Mouse (Mus musculus) monocyte, adult 5-6 weeks (primary cell): ENCODE measurements at regions not wholly inside any gene's neighbourhood (a gene's known extent, or its start where the extent isn't known, plus 50 kb on each side); places are given as distances from the start of the nearest gene placed in this dataset.

Source experiments
- ATAC-seq: fragments of 153-309, 156-312 bp; replicated peaks from 2 replicates; pipeline ENCODE4 v1.8.0; 2017; ENCODE audit warnings: mild to moderate bottlenecking; ENCODE audit not compliant: low TSS enrichment, insufficient number of reproducible peaks, severe bottlenecking, poor library complexity, low FRiP score

GRCm38 (mm10) chr7:145107575-145108170 lies 100.2 kb downstream of the 1810010D01Rik start:
- ATAC-seq = no peak

GRCm38 (mm10) chr7:145106494-145106849 lies 101.4 kb downstream of the 1810010D01Rik start:
- ATAC-seq = no peak

GRCm38 (mm10) chr7:145105831-145106493 lies 102.0 kb downstream of the 1810010D01Rik start:
- no peak for ATAC-seq

GRCm38 (mm10) chr7:145102692-145103091 lies 105.2 kb downstream of the 1810010D01Rik start:
- no peak for ATAC-seq

DNA sequence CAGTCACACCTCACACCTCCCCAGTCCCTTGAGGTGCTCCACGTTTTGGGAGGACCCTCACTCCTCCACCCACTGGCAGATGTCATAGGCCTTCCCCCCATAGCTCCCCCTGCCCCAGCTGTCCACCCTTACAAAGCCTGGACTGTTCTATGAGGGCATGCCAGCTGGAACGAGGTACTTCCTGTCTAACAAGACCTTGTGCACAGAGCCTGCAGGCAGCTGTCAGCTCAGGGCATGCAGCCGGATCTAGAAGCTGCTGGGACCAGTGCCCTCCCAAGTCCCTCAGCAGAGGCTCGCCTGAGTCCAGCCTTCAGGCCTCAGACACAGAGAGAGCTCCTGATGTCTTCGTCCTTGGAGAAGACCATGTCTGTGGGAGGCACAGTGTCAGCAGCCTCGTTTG lies 105.7 kb downstream of the 1810010D01Rik start:
- no peak for ATAC-seq

GRCm38 (mm10) chr7:145098335-145098734 lies 109.6 kb downstream of the 1810010D01Rik start:
- peak; percentile 41; the same call in 1 of the 2 replicates for ATAC-seq

DNA sequence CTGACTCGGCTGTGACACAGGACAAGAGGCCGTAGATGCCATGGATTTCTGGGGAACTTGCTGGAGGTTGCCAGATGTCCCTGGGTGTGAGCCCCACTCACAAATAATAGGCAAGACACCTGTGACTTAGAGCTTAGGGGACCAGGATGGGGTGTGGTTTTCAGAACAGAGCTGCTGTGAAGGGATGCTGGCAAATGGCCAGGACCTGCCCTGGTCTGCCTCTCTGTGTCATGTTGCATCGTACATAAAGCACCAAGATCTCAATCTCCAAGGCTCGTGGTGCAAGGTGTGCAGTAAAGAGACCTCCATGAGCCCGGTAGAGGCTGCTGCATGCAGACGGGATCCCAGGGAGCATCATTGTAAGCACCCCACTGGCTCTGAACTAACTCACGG lies 113.8 kb downstream of the 1810010D01Rik start:
- no peak for ATAC-seq

DNA sequence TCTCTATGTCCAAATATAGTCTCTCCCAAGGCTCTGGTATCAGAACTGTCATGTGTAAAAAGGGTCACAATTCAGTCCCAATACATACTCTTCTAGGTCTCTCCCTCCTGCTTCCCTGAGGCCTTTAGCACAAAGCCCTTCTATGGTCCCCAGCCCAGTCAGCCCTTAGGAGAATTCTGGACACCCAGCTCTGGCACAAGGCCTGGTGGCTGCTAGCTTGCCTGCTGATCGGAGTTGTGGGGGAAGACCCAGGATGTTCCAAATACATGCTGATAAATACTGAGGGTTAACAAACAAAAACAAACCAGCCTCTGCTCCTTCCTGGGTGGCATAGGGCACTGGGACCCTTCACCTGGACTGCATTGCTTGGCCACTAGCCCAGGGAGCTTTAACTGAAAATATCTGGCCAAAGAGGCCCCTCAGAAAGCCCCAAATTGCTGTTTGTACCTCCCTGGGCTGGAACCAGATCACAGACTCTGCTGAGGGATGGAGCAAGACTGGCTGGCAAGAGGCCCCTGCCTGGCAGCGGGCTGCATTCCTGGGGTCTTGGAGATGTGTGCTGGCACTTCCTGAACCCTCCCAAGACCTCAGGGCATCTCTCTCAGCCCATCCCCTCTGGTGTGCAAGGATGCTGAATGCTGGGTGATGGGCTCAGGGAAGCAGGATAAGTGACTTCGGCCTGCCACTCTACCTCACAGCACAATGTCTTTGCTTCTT lies 114.3 kb downstream of the 1810010D01Rik start:
- ATAC-seq = no peak

DNA sequence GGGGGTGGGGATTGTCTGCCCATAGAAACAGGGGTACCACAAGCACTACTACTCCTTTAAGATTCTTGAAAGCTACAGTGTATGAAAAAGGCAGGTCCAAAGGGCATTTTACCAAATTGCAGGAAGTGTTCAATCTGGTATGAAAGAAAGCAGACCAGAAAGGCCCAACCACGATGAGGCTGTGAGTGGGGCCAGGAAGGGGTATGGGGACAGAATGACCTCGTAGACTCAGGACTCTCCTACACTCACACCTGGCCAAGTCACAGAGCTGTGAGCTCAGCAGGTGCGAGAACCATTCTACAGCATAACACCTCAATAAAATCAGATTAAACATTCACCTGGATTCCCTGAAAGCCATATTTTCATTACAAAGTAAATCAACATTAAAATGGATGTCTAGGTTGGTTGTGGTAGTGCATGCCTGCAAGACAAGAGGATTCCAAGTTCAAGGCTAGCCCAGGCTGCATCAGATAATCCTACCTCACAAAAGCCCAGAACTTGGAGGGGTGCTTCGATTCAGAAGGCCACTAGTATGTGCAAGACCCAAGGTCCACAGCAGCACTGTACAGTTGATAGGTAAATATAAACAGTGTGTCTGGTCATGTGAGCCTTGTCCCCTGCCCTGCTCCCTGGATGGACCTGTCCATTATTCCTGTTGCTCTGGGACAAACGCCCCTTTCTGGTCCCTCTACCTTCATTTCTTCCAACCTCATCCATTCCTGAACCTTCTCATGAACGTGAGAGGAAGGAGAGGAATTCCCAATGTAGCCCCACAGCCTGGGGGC lies 115.3 kb downstream of the 1810010D01Rik start:
- ATAC-seq = no peak

GRCm38 (mm10) chr7:145090849-145091248 lies 117.1 kb downstream of the 1810010D01Rik start:
- no peak for ATAC-seq

DNA sequence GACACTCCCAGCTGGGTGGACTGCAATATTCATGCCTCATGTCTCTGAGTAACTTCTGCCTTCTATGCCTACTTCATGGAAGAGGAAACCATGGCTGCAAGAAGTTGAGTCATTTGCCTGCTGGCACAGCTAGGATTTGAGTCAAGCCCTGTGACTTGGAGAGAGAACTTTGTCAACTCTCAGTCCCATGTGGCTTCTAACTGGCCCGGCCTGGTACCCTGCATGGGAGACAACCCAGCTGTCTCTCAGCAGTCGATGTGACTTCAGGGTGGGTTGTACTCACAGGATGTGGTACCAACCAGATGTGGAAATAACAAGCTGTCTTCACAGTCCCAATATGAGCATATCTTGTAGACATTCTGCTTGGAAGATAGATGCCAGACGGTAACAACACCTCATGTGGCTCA lies 118.6 kb downstream of the 1810010D01Rik start:
- ATAC-seq = 0 out of 2 replicates have a peak, but pooled peaks have one; percentile 29

- no peak for ATAC-seq
Observed at GRCm38 (mm10) chr7:145088655-145089054, 119.3 kb downstream of the 1810010D01Rik start.

GRCm38 (mm10) chr7:145087790-145088189 lies 120.1 kb downstream of the 1810010D01Rik start:
- no peak for ATAC-seq

- no peak for ATAC-seq
Observed at GRCm38 (mm10) chr7:145082917-145083752, 124.8 kb downstream of the 1810010D01Rik start.

DNA sequence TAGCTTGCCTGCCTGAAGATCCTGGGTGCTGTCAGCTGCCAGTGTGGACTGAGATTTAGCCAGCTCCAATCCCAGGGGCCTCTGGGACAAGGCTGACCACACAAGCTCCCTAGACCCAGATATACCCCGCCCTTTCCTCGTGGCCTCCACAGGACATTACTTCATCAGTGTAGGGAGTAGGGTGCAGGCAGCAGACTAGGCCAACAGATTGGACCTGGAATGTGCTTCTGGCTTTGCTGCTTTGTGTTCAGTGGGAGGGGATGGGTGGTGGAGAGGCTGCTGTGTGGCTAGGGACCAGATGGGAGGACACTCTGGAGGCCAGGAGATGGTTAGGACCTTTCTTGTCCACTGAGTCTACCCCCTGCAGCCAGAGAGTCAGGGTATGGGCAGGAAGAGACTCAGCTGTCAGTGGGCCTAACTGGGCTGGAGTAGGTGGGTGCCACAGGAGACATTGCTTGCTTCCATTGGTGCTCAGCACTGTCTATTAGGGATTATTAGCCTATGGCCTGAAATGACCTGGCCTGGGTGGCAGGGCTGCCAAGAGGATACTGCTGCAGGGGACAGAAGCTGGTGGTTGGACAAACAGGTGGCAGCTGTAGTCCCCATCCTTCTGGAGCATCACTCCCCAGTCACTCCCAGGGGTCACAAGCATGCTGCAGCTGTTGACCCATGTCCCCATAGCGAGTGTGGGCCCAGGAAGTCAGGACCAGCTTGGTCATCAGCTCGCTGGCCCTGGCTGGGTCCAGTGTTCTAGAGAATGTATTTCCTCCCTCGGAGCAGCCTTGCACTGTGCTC lies 132.5 kb upstream of the Ccnd1 start:
- 0 out of 2 replicates have a peak, but pooled peaks have one; percentile 9 for ATAC-seq

DNA sequence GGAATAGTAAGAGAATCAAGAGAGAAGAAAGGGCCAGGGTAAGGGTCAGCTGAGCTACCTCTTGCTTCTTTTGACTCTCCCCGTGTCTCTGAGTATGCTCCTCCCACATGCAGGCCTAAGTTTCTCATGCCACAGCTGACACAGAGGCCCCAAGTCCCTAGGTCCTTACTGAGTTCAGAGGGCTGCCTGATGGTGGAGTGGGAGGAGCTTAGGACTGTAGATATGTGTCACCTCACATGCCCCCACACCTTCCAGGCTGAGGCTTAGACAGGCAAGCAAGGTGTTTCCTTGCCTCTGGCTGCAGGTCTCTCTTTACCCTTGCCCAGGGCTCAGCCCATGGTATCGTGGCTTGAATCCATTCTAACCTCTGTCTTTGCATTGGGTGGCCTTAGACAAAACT lies 131.8 kb upstream of the Ccnd1 start:
- no peak for ATAC-seq

- no peak for ATAC-seq
Observed at GRCm38 (mm10) chr7:145067366-145067765, 127.6 kb upstream of the Ccnd1 start.

- no peak for ATAC-seq
Observed at GRCm38 (mm10) chr7:145056320-145056719, 116.6 kb upstream of the Ccnd1 start.
